Mouse (Mus musculus) myocyte (in vitro differentiated cells): ENCODE data around the gene Gpr37l1. TPM values are rescaled to one million over a fixed set of nuclear protein-coding genes. Genes with fewer than 3 reads are reported as not detected.

Source experiments
- H3K27me3 ChIP-seq: one replicate; pipeline ENCODE4 v1.6.1; 2011; ENCODE audit not compliant: control insufficient read depth, insufficient read depth, insufficient read length
- H3K36me3 ChIP-seq: one replicate; pipeline ENCODE4 v1.6.1; 2011; ENCODE audit not compliant: control insufficient read depth, insufficient read depth
- H3K4me2 ChIP-seq: one replicate; pipeline ENCODE4 v1.6.1; 2011; ENCODE audit warnings: low read depth, control low read depth
- H3K4me3 ChIP-seq: one replicate; pipeline ENCODE4 v1.5.1; 2011; ENCODE audit warnings: mild to moderate bottlenecking, control low read depth, moderate library complexity
- H3K79me2 ChIP-seq: one replicate; pipeline ENCODE4 v1.6.1; 2011; ENCODE audit not compliant: control insufficient read depth, insufficient read depth
- H3ac ChIP-seq: one replicate; pipeline ENCODE4 v1.6.1; 2011; ENCODE audit not compliant: control insufficient read depth, insufficient read length
- CEBPB ChIP-seq: IDR thresholded peaks from 2 replicates; pipeline ENCODE4 v1.6.1; 2011; ENCODE audit warnings: mild to moderate bottlenecking, moderate library complexity; ENCODE audit not compliant: poor library complexity, insufficient read depth, severe bottlenecking
- E2F4 ChIP-seq: IDR thresholded peaks from one replicate; pipeline ENCODE4 v1.6.1; 2011; ENCODE audit warnings: mild to moderate bottlenecking, control low read depth, moderate library complexity; ENCODE audit not compliant: insufficient read depth
- MAX ChIP-seq: IDR thresholded peaks from one replicate; pipeline ENCODE4 v1.6.1; 2011; ENCODE audit warnings: low read depth, mild to moderate bottlenecking, control low read depth
- MYOD1 ChIP-seq, 3 experiments: IDR thresholded peaks; one replicate each; pipeline ENCODE4 v1.6.1; 2011; ENCODE audit warnings: control low read depth in 2 of 3, low read depth in 2 of 3, mild to moderate bottlenecking in 2 of 3, moderate library complexity in 1 of 3; ENCODE audit not compliant: insufficient read length in 2 of 3, control insufficient read depth in 1 of 3
- MYOG ChIP-seq, 3 experiments: IDR thresholded peaks; one replicate each; pipeline ENCODE4 v1.6.1; 2011; ENCODE audit warnings: control low read depth in 2 of 3, low read depth in 2 of 3, mild to moderate bottlenecking in 2 of 3; ENCODE audit not compliant: insufficient read length in 2 of 3, control insufficient read depth in 1 of 3, insufficient read depth in 1 of 3
- POLR2A ChIP-seq: IDR thresholded peaks from one replicate; pipeline ENCODE4 v1.6.1; 2011; ENCODE audit warnings: low read depth, mild to moderate bottlenecking, control low read depth, moderate library complexity; ENCODE audit not compliant: insufficient read length
- POLR2AphosphoS2 ChIP-seq: IDR thresholded peaks from one replicate; pipeline ENCODE4 v1.6.1; 2011; ENCODE audit warnings: low read depth, control low read depth; ENCODE audit not compliant: insufficient read length
- REST ChIP-seq: IDR thresholded peaks from one replicate; pipeline ENCODE4 v1.6.1; 2011; ENCODE audit warnings: mild to moderate bottlenecking, control low read depth, moderate library complexity; ENCODE audit not compliant: insufficient read depth, insufficient read length
- SRF ChIP-seq: IDR thresholded peaks from one replicate; pipeline ENCODE4 v1.6.1; 2011; ENCODE audit warnings: low read depth; ENCODE audit not compliant: control insufficient read depth, insufficient read length
- TCF12 ChIP-seq: IDR thresholded peaks from one replicate; pipeline ENCODE4 v1.6.1; 2011; ENCODE audit warnings: mild to moderate bottlenecking, control low read depth; ENCODE audit not compliant: poor library complexity, insufficient read depth, severe bottlenecking
- TCF3 ChIP-seq: IDR thresholded peaks from one replicate; pipeline ENCODE4 v1.6.1; 2011; ENCODE audit warnings: low read depth, control low read depth; ENCODE audit not compliant: insufficient read length
- USF1 ChIP-seq: IDR thresholded peaks from one replicate; pipeline ENCODE4 v1.6.1; 2011; ENCODE audit warnings: low read depth, mild to moderate bottlenecking, control low read depth, moderate library complexity
- polyA plus RNA-seq: library from polyadenylated mRNA; unstranded; fragments of >200 nt; fragmentation: generic; extraction: Trizol; gene quantifications from one replicate; pipeline ENCODE4 v1.2.1, GENCODE M21; 2012; ENCODE audit warnings: missing spikeins

Gpr37l1 gene
- polyA plus RNA-seq, 1 experiment, result 0.07 TPM

- no peak for TF ChIP-seq REST
- no peak for TF ChIP-seq MAX
- no peak for TF ChIP-seq POLR2AphosphoS2
- TF ChIP-seq MYOD1 (IDR thresholded peaks at IDR 0.05; ENCODE audit: control insufficient read depth in 1 of 3, insufficient read length in 2 of 3, low read depth in 2 of 3), result no peak
- TF ChIP-seq SRF, result no peak
- TF ChIP-seq TCF3, result no peak
- no peak for TF ChIP-seq E2F4
- Histone ChIP-seq H3K27me3 (no peaks in the 10 kb centered on the region), H3K4me2 (peak overlapping the region; percentile 52), H3ac (no peak overlapping the region), H3K79me2 (no peaks in the 10 kb centered on the region), H3K4me3 (no peak overlapping the region), H3K36me3 (no peaks in the 10 kb centered on the region)
These were observed 37.8 kb downstream of the Gpr37l1 start for GRCm38 (mm10) chr1:135129543-135130183.

DNA sequence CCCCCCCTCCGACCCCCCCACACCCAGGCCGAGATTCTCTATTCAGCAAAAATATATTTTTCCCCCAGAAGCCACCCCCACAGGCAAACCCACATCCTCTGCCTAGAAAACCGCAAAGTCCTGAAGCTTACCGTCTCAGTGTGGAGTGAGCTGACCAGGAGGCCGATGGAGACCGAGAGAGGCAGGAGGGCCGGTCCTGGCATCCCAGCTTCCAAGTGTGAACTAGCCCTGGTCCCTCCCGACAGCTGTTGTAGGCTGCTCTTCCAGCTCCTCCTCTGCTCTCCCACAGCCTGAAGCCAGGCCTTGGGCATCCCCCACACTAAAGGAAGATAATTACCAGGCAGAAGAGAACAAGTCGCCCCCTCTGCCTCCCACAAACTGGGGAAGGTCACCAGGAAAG lies 38.5 kb downstream of the Gpr37l1 start:
- no peaks in the 10 kb centered on the region for H3K27me3 ChIP-seq
- no peak overlapping the region for H3ac ChIP-seq
- H3K4me3 ChIP-seq, result no peak overlapping the region
- no peaks in the 10 kb centered on the region for H3K79me2 ChIP-seq
- H3K4me2 ChIP-seq, result peak overlapping the region; percentile 52
- H3K36me3 ChIP-seq, result no peaks in the 10 kb centered on the region
- TF ChIP-seq E2F4 (no peak), MYOG (IDR thresholded peaks at IDR 0.05; ENCODE audit: control insufficient read depth in 1 of 3, insufficient read depth in 1 of 3, insufficient read length in 2 of 3, low read depth in 2 of 3) (peak in 1 of 3 experiments; percentile 60), MYOD1 (IDR thresholded peaks at IDR 0.05; ENCODE audit: control insufficient read depth in 1 of 3, insufficient read length in 2 of 3, low read depth in 2 of 3) (peak in 2 of 3 experiments; percentile 65 to 77), USF1 (no peak), TCF12 (no peak), POLR2AphosphoS2 (no peak), POLR2A (no peak), TCF3 (no peak), SRF (no peak), MAX (no peak), REST (no peak), CEBPB (no peak)

DNA sequence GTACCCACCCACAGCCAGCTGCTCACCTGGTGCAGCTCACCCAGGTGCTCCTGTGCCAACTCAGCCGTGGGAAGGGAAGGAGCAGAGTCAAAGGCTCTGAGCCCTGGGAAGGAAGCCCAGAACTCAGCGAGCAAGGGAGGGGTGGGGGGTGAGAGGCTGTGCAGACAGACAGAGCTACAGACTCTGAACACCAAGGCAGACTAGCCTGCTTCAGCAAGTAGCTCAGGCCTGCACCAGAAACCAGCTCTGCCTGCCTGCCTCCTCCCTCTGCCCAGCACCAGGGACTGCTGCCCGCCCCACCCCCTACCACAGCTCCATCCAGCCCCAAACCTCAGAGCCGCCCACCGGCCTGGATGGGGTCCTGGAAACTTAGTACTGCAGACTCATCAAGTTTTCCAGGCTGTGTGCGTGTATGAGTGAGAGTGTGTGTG lies 39.5 kb downstream of the Gpr37l1 start:
- no peaks in the 10 kb centered on the region for H3K27me3 ChIP-seq
- H3K4me2 ChIP-seq, result peak overlapping the region; percentile 2
- H3K36me3 ChIP-seq, result no peaks in the 10 kb centered on the region
- TF ChIP-seq POLR2AphosphoS2 (no peak), CEBPB (no peak), SRF (no peak), POLR2A (no peak), USF1 (no peak), REST (no peak), E2F4 (no peak), MYOG (IDR thresholded peaks at IDR 0.05; ENCODE audit: control insufficient read depth in 1 of 3, insufficient read depth in 1 of 3, insufficient read length in 2 of 3, low read depth in 2 of 3) (no peak), MAX (no peak), MYOD1 (IDR thresholded peaks at IDR 0.05; ENCODE audit: control insufficient read depth in 1 of 3, insufficient read length in 2 of 3, low read depth in 2 of 3) (no peak)
- H3ac ChIP-seq, result no peak overlapping the region
- H3K4me3 ChIP-seq, result no peak overlapping the region
- no peaks in the 10 kb centered on the region for H3K79me2 ChIP-seq

- Histone ChIP-seq H3K27me3 (no peaks in the 10 kb centered on the region), H3K4me2 (peak overlapping the region; percentile 24)
These were observed 40.9 kb downstream of the Gpr37l1 start for GRCm38 (mm10) chr1:135126443-135127027.

More at GRCm38 (mm10) chr1:135126443-135127027, 40.9 kb downstream of the Gpr37l1 start:
- Histone ChIP-seq H3K79me2 (no peaks in the 10 kb centered on the region), H3K4me3 (no peak overlapping the region), H3K36me3 (no peaks in the 10 kb centered on the region), H3ac (no peak overlapping the region)
- TF ChIP-seq REST (no peak), TCF3 (no peak), POLR2A (no peak), E2F4 (no peak), MYOG (IDR thresholded peaks at IDR 0.05; ENCODE audit: control insufficient read depth in 1 of 3, insufficient read depth in 1 of 3, insufficient read length in 2 of 3, low read depth in 2 of 3) (no peak), SRF (no peak), TCF12 (no peak), MAX (no peak)
